8 mouse cellular contexts compared by ENCODE assay signal in genomic region chr15:93596285-93596684, GRCm38 (mm10). TPM values are rescaled to one million over a fixed set of nuclear protein-coding genes. Genes with fewer than 3 reads are reported as not detected.
A peak's percentile ranks its signal among the peaks of the same experiment; 100 is the strongest.
DNase-seq lines count a peak whose midpoint lies in the region; ATAC-seq and TF ChIP-seq lines count a peak whose summit lies in the region.

No protein-coding gene starts in this region.

- DNase-seq in 416B (ENCODE audit: low read depth), result peak; percentile 73
- peak; percentile 90 for DNase-seq in brain, adult 2 months (ENCODE audit: low read depth, low spot score)
- peak; percentile 80 for DNase-seq in forebrain, embryonic 11.5 days (ENCODE audit: low spot score)
- DNase-seq in kidney, postnatal 0 days (ENCODE audit: low spot score), result peak; percentile 92
- peak; percentile 83 for DNase-seq in liver, embryonic 11.5 days (ENCODE audit: low spot score)
- DNase-seq in natural killer cell, adult 2 months (ENCODE audit: low spot score in 2 of 2), result peak; percentile 0 to 2

- no peaks in the 10 kb centered on the region for H3K36me3 ChIP-seq in forebrain, embryonic 11.5 days (ENCODE audit: control insufficient read depth, insufficient read depth, low read length)
- no peaks in the 10 kb centered on the region for H3K36me3 ChIP-seq in heart, embryonic 14.5 days (ENCODE audit: control insufficient read depth, insufficient read depth, low read length)
- no peaks in the 10 kb centered on the region for H3K36me3 ChIP-seq in kidney, postnatal 0 days (ENCODE audit: insufficient read depth, low read length)
- no peaks in the 10 kb centered on the region for H3K36me3 ChIP-seq in liver, embryonic 11.5 days (ENCODE audit: control insufficient read depth, insufficient read depth, low read length)
- H3K36me3 ChIP-seq in testis, adult 2 months (ENCODE audit: control insufficient read depth, insufficient read depth, low read length), result no peaks in the 10 kb centered on the region

- no peak overlapping the region for H3K27ac ChIP-seq in forebrain, embryonic 11.5 days (ENCODE audit: low read depth, low read length)
- peak overlapping the region; percentile 73 to 93 for H3K27ac ChIP-seq in heart, embryonic 14.5 days (replicated peaks in 1 of 2; ENCODE audit: control insufficient read depth in 1 of 2, insufficient read depth in 1 of 2, low read depth in 2 of 2, low read length in 2 of 2)
- peak overlapping the region; percentile 94 for H3K27ac ChIP-seq in kidney, postnatal 0 days
- H3K27ac ChIP-seq in liver, embryonic 11.5 days (ENCODE audit: low read depth, low read length), result no peak overlapping the region
- peak overlapping the region; percentile 51; the same call in 1 of the 2 replicates for H3K27ac ChIP-seq in testis, adult 2 months (ENCODE audit: control insufficient read depth, insufficient read depth, low read depth, low read length)

- 0% methylated on average over 11 of the region's 11 CpGs for WGBS in forebrain, embryonic 11.5 days
- 0% methylated on average over 11 of the region's 11 CpGs for WGBS in heart, embryonic 14.5 days
- under 1% methylated on average over 11 of the region's 11 CpGs for WGBS in kidney, postnatal 0 days
- 1% methylated on average over 11 of the region's 11 CpGs for WGBS in liver, embryonic 11.5 days

- peak overlapping the region; percentile 78 for H3K4me3 ChIP-seq in forebrain, embryonic 11.5 days (ENCODE audit: low read depth, low read length)
- peak overlapping the region; percentile 74 to 95 for H3K4me3 ChIP-seq in heart, embryonic 14.5 days (ENCODE audit: control insufficient read depth in 1 of 2, insufficient read depth in 1 of 2, low read depth in 1 of 2, low read length in 2 of 2)
- H3K4me3 ChIP-seq in kidney, postnatal 0 days (replicated peaks; ENCODE audit: low read depth, low read length), result peak overlapping the region; percentile 87
- peak overlapping the region; percentile 91 for H3K4me3 ChIP-seq in liver, embryonic 11.5 days (ENCODE audit: low read depth, low read length)
- peak overlapping the region; percentile 83 for H3K4me3 ChIP-seq in testis, adult 2 months (ENCODE audit: control insufficient read depth, low read depth, low read length)

- H3K4me1 ChIP-seq in forebrain, embryonic 11.5 days (replicated peaks; ENCODE audit: control insufficient read depth, insufficient read depth, low read length), result peaks cover 5% of the 10 kb centered on the region
- peaks cover 5 to 34% of the 10 kb centered on the region in 2 experiments for H3K4me1 ChIP-seq in heart, embryonic 14.5 days (ENCODE audit: control insufficient read depth in 2 of 2, insufficient read depth in 2 of 2, low read length in 2 of 2)
- 0 out of 2 replicates have a peak, but pooled peaks cover 6% of the 10 kb centered on the region for H3K4me1 ChIP-seq in kidney, postnatal 0 days (replicated peaks; ENCODE audit: insufficient read depth, low read length)
- H3K4me1 ChIP-seq in liver, embryonic 11.5 days (replicated peaks; ENCODE audit: control insufficient read depth, insufficient read depth, low read length), result peaks cover 34% of the 10 kb centered on the region
- H3K4me1 ChIP-seq in testis, adult 2 months (ENCODE audit: control insufficient read depth, insufficient read depth, low read length), result peaks cover 26% of the 10 kb centered on the region

- no peaks in the 10 kb centered on the region; the same call in 1 of the 2 replicates for H3K27me3 ChIP-seq in forebrain, embryonic 11.5 days (ENCODE audit: control insufficient read depth, insufficient read depth, low read length)
- H3K27me3 ChIP-seq in heart, embryonic 14.5 days (ENCODE audit: control insufficient read depth, insufficient read depth, low read length), result no peaks in the 10 kb centered on the region
- no peaks in the 10 kb centered on the region for H3K27me3 ChIP-seq in kidney, postnatal 0 days (ENCODE audit: insufficient read depth, low read length)
- H3K27me3 ChIP-seq in liver, embryonic 11.5 days (replicated peaks; ENCODE audit: control insufficient read depth, insufficient read depth, low read length), result no peaks in the 10 kb centered on the region
- H3K27me3 ChIP-seq in testis, adult 2 months (ENCODE audit: control insufficient read depth, insufficient read depth, low read length), result no peaks in the 10 kb centered on the region

- no peaks in the 10 kb centered on the region for H3K9me3 ChIP-seq in forebrain, embryonic 11.5 days (ENCODE audit: control insufficient read depth, low read length)
- no peaks in the 10 kb centered on the region for H3K9me3 ChIP-seq in heart, embryonic 14.5 days (ENCODE audit: control insufficient read depth, low read length)
- no peaks in the 10 kb centered on the region for H3K9me3 ChIP-seq in kidney, postnatal 0 days (replicated peaks; ENCODE audit: low read length)
- H3K9me3 ChIP-seq in liver, embryonic 11.5 days (ENCODE audit: control insufficient read depth, low read length), result no peaks in the 10 kb centered on the region

- H3K4me2 ChIP-seq in forebrain, embryonic 11.5 days (ENCODE audit: low read depth, low read length, severe bottlenecking), result peak overlapping the region; percentile 99
- H3K4me2 ChIP-seq in heart, embryonic 14.5 days (ENCODE audit: low read length), result peak overlapping the region; percentile 76
- peak overlapping the region; percentile 90 for H3K4me2 ChIP-seq in kidney, postnatal 0 days (ENCODE audit: low read length)
- H3K4me2 ChIP-seq in liver, embryonic 11.5 days, result peak overlapping the region; percentile 93

- peak; percentile 68 for ATAC-seq in forebrain, embryonic 11.5 days (replicated peaks; ENCODE audit: low FRiP score)
- ATAC-seq in heart, embryonic 14.5 days (ENCODE audit: insufficient number of reproducible peaks, insufficient read depth, low FRiP score, low read depth), result peak; percentile 28
- ATAC-seq in kidney, postnatal 0 days (replicated peaks; ENCODE audit: low FRiP score, low read depth), result peak; percentile 52; the same call in 1 of the 2 replicates
- peak; percentile 51 for ATAC-seq in liver, embryonic 11.5 days (replicated peaks; ENCODE audit: low FRiP score)

- peak overlapping the region; percentile 69 for H3K9ac ChIP-seq in forebrain, embryonic 11.5 days (ENCODE audit: low read length)
- peak overlapping the region; percentile 98 for H3K9ac ChIP-seq in heart, embryonic 14.5 days (ENCODE audit: low read length)
- peak overlapping the region; percentile 92 for H3K9ac ChIP-seq in kidney, postnatal 0 days (ENCODE audit: low read depth, low read length)
- H3K9ac ChIP-seq in liver, embryonic 11.5 days (ENCODE audit: low read depth, low read length), result peak overlapping the region; percentile 92

- no peak for TF ChIP-seq CTCF in kidney, postnatal 0 days (IDR thresholded peaks at IDR 0.05; ENCODE audit: low read depth)
- no peak for TF ChIP-seq CTCF in testis, adult 2 months (IDR thresholded peaks at IDR 0.05; ENCODE audit: control insufficient read depth, insufficient read depth, insufficient replicate concordance, low read depth, low read length)

- TF ChIP-seq POLR2A in testis, adult 2 months (IDR thresholded peaks at IDR 0.05; ENCODE audit: control insufficient read depth, low read depth, low read length), result no peak

RNA-seq across cellular contexts. Expression of gene Prickle1, which starts 0.6 kb away (rescaled TPM):
- polyA plus RNA-seq in forebrain, embryonic 11.5 days (2014; fragmentation: Nextera tagmentation; extraction: Ambion mirVana), result 11.6 and 12.4 TPM in 2 replicates
- 40.4 and 40.6 TPM in 2 replicates for polyA plus RNA-seq in heart, embryonic 14.5 days (2014; fragmentation: Nextera tagmentation; extraction: Ambion mirVana)
- 19.8 and 20.7 TPM in 2 replicates for polyA plus RNA-seq in kidney, postnatal 0 days (2015; fragmentation: Nextera tagmentation; extraction: Ambion mirVana)
- 11.6 and 12.8 TPM in 2 replicates for polyA plus RNA-seq in liver, embryonic 11.5 days (2014; fragmentation: Nextera tagmentation; extraction: Ambion mirVana)
- 3.6 and 3.9 TPM in 2 replicates for polyA plus RNA-seq in testis, adult 2 months (2012; rRNA removed)

Comparison
In these comparisons a context has a peak if more than half of its experiments do, and no peak if none do; other contexts are left out.
1. DNase-seq: peak in every context shown above with its lines; median percentile 92 in kidney, postnatal 0 days; 90 in brain, adult 2 months; 83 in liver, embryonic 11.5 days; 80 in forebrain, embryonic 11.5 days; 73 in 416B; 1 in natural killer cell, adult 2 months.
2. H3K27ac ChIP-seq: peak in heart, embryonic 14.5 days (2 of 2), kidney, postnatal 0 days (single experiment) and testis, adult 2 months (single experiment); none in forebrain, embryonic 11.5 days (single experiment) and liver, embryonic 11.5 days (single experiment).
3. Peak in every context shown above with its lines, with median percentiles within 50 percentile points of each other: ATAC-seq, H3K4me2 ChIP-seq, H3K4me3 ChIP-seq and H3K9ac ChIP-seq.